Mouse (Mus musculus): ENCODE measurements around the gene Stx3. TPM values are rescaled to one million over a fixed set of nuclear protein-coding genes. Genes with fewer than 3 reads are reported as not detected.

Gene Stx3
- 10 to 100 TPM; 28.2 to 30.0 TPM for total RNA-seq (2021)
- long read RNA-seq, transcript Stx3-208 (11 exons, 1,018 nt), result major isoform, 7 of 27 reads
- long read RNA-seq, partial matches to known transcripts, result 0 of 27 reads
- long read RNA-seq, other reads (novel, unspliced or antisense), result 15 of 27 reads

GRCm38 (mm10) chr19:11819143-11819700 is at the start of gene Stx3:
TSS of gene Stx3 (minus strand) at chr19:11819403.
- no peak for DNase-seq (ENCODE audit: low spot score in 2 of 2)

GRCm38 (mm10) chr19:11867837-11868236 is 48.6 kb upstream of the Stx3 start:
- DNase-seq (ENCODE audit: low spot score in 2 of 2), result no peak

- no peak for DNase-seq (ENCODE audit: low spot score in 2 of 2)
These were observed 41.8 kb upstream of the Stx3 start, which contains the start of gene Olfr1418 for GRCm38 (mm10) chr19:11860966-11861365. TSS of gene Olfr1418 (minus strand) at chr19:11861066.

GRCm38 (mm10) chr19:11856506-11856905 is 37.3 kb upstream of the Stx3 start:
- no peak for DNase-seq (ENCODE audit: low spot score in 2 of 2)

- no peak for DNase-seq (ENCODE audit: low spot score in 2 of 2)
These were observed 35.6 kb upstream of the Stx3 start for GRCm38 (mm10) chr19:11854821-11855220.

- no peak for DNase-seq (ENCODE audit: low spot score in 2 of 2)
These were observed 33.4 kb upstream of the Stx3 start for GRCm38 (mm10) chr19:11852652-11853051.

GRCm38 (mm10) chr19:11846333-11846732 is 27.1 kb upstream of the Stx3 start:
- DNase-seq (ENCODE audit: low spot score in 2 of 2), result peak in 1 of 2 experiments; percentile 4

GRCm38 (mm10) chr19:11839119-11839518 is 19.9 kb upstream of the Stx3 start, which contains the start of gene Olfr1417:
TSS of gene Olfr1417 (minus strand) at chr19:11839219.
- DNase-seq (ENCODE audit: low spot score in 2 of 2), result no peak

- DNase-seq (ENCODE audit: low spot score in 2 of 2), result no peak
These were observed 4.3 kb upstream of the Stx3 start for GRCm38 (mm10) chr19:11823346-11824065.

- no peak for DNase-seq (ENCODE audit: low spot score in 2 of 2)
These were observed 1.0 kb upstream of the Stx3 start for GRCm38 (mm10) chr19:11820211-11820610.

GRCm38 (mm10) chr19:11819800-11820199 is 597 bp upstream of the Stx3 start:
- DNase-seq (ENCODE audit: low spot score in 2 of 2), result peak; percentile 28 to 65

- peak; percentile 19 to 59 for DNase-seq (ENCODE audit: low spot score in 2 of 2)
These were observed 732 bp downstream of the Stx3 start for GRCm38 (mm10) chr19:11818199-11819142.

GRCm38 (mm10) chr19:11817586-11817985 is 1.6 kb downstream of the Stx3 start:
- DNase-seq (ENCODE audit: low spot score in 2 of 2), result no peak

- no peak for DNase-seq (ENCODE audit: low spot score in 2 of 2)
These were observed 2.5 kb downstream of the Stx3 start for GRCm38 (mm10) chr19:11816706-11817105.

- DNase-seq (ENCODE audit: low spot score in 2 of 2), result peak in 1 of 2 experiments; percentile 62
These were observed 4.4 kb downstream of the Stx3 start for GRCm38 (mm10) chr19:11814742-11815333.

- DNase-seq (ENCODE audit: low spot score in 2 of 2), result no peak
These were observed 5.6 kb downstream of the Stx3 start for GRCm38 (mm10) chr19:11813649-11814048.

- DNase-seq (ENCODE audit: low spot score in 2 of 2), result no peak
These were observed 6.1 kb downstream of the Stx3 start for GRCm38 (mm10) chr19:11813136-11813535.

- DNase-seq (ENCODE audit: low spot score in 2 of 2), result no peak
These were observed 7.4 kb downstream of the Stx3 start for GRCm38 (mm10) chr19:11811688-11812365.

- DNase-seq (ENCODE audit: low spot score in 2 of 2), result no peak
These were observed 8.3 kb downstream of the Stx3 start for GRCm38 (mm10) chr19:11810856-11811255.

- DNase-seq (ENCODE audit: low spot score in 2 of 2), result no peak
These were observed 9.0 kb downstream of the Stx3 start for GRCm38 (mm10) chr19:11810003-11810758.

All from layer of hippocampus, adult 18-20 months (tissue).